Mouse (Mus musculus): ENCODE results near the gene Asic4.

- TF ChIP-seq CTCF (conservative IDR thresholded peaks at IDR 0.05; ENCODE audit: insufficient read depth, insufficient read length, low read depth, low read length): no peak
- TF ChIP-seq POLR2A (IDR thresholded peaks at IDR 0.05; ENCODE audit: low read depth, low read length): no peak
Measured at GRCm38 (mm10) chr1:75519576-75519975, 69.3 kb downstream of the Asic4 start.

Measured in kidney, adult 2 months (tissue).